Mouse (Mus musculus): ENCODE results near the gene Cbx1.

The Cbx1 gene

DNA sequence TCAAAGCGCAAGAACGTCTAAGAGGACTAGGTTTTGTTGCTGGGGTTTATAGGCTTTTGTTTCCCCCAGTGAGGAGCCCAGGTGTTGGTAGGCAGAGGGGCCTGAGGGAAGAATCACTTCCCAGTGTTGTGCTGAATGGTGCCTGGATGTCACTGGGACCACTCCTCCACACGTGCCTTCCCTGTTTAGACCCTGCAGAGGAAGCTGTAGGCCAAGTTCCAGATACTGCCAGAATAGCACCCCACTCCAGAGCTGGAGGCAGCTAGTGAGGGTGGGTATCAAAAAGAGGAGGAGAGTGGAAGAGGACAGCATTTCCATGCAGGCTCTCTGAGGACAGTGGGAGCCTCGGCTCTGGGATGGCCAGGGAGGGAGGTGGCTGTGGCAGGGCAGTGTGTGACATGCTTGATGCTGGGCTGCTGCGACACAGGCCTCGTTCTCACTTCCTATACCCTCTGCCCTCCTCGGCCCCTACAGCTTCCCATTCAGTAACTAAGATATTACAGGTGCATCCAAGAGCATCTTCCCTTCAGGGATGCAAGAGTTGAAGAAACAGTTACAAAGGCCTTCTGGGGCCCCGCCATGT lies 29.3 kb downstream of the Cbx1 start:
- DNase-seq = no peak

GRCm38 (mm10) chr11:96821956-96822355 lies 33.0 kb downstream of the Cbx1 start:
- DNase-seq = no peak

DNA sequence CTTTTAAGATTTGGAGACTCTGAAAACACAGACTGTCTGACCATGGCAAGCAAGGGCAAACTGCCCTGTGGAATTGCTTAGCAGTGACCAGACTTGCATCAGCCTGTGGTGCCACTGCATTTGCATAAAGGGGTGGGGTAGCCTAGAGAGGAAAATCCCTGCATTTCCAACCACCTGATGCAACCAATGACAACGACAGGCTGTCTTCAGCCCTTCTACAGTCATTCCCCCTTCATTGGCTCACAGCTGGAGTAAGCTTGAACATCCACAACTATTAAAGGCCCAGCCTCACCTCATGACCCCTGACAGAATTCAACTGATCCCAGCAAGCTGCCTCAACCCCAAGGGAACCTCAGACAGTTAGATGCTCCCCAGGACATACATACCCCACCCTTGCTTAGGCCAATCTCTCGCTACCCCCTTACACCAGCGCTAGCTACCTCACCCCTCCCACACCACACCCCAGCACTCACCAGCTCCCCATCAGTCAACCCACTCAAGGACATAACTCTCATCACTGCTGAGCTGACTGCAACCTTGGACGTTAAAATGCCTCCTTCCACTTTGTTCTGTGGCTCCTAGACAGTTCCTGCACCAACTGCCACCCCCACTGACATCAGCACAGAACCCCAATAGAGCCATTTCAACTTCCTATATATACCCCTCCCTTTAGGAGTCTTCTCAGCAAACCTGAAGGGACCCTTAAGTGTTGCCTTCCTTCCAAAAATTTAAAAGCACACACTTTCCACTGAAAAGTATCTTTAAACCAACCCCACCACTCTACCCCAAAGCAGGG lies 33.9 kb downstream of the Cbx1 start:
- peak; percentile 38 to 57 for DNase-seq

GRCm38 (mm10) chr11:96823471-96823837 lies 34.5 kb downstream of the Cbx1 start:
- DNase-seq = no peak

GRCm38 (mm10) chr11:96823880-96824782 lies 35.2 kb downstream of the Cbx1 start:
- DNase-seq = peak; percentile 91 to 94

- DNase-seq = peak; percentile 63 to 78
These were observed 36.0 kb downstream of the Cbx1 start for GRCm38 (mm10) chr11:96824783-96825495.

- DNase-seq = peak in 1 of 2 experiments; percentile 25
These were observed 37.6 kb downstream of the Cbx1 start for GRCm38 (mm10) chr11:96826481-96826880.

DNA sequence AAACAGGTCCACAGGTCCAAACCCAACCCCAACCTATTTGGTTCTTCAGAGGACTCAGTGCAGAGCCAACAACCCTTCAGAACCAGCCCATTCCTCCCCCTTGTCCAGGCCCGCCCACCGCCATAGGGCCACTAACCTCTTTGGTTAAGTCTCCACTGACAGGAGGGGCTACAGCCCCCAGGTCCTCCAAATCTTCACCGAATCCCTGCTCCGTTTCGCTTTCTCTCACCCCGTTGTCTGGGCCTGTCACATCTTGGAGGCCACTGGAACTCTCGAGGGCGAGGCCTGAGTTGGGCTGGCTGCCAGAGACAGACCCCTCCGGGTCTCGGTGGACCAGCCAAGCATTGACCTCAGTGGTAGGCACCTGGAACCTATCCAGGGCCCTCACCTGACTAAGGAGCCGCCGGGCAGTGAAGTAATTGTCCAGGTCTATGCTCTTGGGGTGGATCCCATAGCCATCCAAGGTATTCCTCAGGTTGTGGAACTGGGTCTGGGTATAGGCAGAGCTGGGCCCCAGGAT lies 38.2 kb downstream of the Cbx1 start:
- no peak for DNase-seq

DNA sequence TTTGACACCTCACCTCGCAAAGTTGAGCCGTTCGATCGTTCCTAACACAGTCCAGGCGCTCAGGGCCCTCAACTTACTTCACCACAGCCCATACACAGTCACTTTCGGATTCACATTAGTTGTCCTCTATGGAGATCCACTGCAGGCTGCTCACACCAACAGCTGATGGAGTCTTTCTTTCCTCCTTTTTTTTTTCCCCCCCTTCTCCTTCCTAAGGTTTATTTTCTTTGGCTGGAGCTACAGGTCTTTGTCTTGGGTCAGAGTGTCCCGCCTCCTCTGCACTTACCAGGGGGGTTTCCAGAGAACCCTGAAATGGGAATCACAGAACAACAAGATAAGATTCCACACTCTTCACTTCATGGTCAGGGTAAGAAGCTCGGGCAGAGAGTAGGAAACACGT lies 39.0 kb downstream of the Cbx1 start:
- DNase-seq = no peak

- no peak for DNase-seq
These were observed 40.0 kb downstream of the Cbx1 start for GRCm38 (mm10) chr11:96828881-96829280.

- peak; percentile 92 to 94 for DNase-seq
These were observed 40.5 kb downstream of the Cbx1 start for GRCm38 (mm10) chr11:96829403-96829812.

GRCm38 (mm10) chr11:96829813-96830538 lies 41.0 kb downstream of the Cbx1 start, which contains the start of gene Nfe2l1:
Gene Nfe2l1 (minus strand): TSS chr11:96829968.
- DNase-seq = peak; percentile 100

- no peak for DNase-seq
These were observed 41.8 kb downstream of the Cbx1 start for GRCm38 (mm10) chr11:96830539-96831216.

GRCm38 (mm10) chr11:96831516-96831915 lies 42.6 kb downstream of the Cbx1 start:
- DNase-seq = no peak

GRCm38 (mm10) chr11:96832541-96832940 lies 43.6 kb downstream of the Cbx1 start:
- DNase-seq = no peak

GRCm38 (mm10) chr11:96832973-96833372 lies 44.0 kb downstream of the Cbx1 start:
- peak in 1 of 2 experiments; percentile 31 for DNase-seq

- no peak for DNase-seq
These were observed 45.2 kb downstream of the Cbx1 start for GRCm38 (mm10) chr11:96834127-96834526.

DNA sequence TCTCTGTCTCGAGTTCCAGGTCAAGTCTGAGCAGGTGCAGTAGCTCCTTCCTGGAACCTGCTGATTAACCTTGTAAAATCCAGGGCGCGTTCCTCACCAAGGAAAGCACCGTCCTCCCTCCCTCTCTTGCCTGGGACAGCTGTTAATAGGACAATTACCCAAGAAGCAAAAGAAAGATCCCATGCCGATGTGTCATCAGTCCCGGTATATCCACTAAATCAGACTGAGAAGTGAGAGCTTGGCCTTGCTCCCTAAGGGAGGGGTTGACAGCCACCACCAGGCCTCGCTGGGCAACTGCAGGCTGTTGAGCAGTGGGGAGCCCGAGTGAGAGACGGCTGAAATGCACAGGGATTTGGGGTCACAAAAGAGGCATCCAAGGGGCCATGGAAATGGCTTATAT lies 48.4 kb downstream of the Cbx1 start:
- DNase-seq = no peak

DNA sequence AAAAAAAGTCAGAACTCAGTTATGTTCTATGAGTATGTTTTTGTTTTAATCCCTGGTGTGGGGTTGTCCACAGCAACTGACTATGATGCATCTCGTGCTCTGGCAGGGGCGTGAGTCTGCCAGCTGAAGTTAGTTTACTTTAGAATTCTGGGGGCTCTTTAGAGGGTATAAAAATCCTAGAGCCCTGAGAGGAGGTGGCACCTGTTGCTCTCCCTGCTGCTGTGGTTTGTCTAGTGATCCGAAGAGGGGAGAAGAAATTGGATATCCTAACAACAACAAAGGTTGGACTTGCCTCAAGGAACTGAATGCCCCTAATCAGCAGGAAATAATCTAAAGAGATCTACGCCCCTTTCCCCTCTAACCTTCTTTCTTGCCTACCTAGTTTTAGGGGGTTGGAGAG lies 49.4 kb downstream of the Cbx1 start:
- no peak for DNase-seq

DNA sequence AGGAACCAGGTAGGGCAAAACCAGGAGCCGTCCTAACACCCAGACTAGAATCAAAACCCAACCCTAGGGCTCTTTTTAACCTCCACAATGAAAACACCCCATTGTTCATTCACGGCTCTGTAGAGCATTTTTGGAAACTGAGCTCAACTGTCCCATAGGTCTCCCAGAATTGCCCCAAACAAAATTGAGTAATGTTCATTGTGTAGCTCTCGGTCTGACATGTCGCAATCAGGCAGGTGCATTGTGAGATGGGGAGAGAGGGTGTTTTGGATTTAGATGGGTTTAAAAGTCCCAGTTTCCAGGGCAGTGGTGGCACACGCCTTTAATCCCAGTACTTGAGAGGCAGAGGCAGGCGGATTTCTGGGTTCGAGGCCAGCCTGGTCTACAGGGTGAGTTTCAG lies 50.5 kb downstream of the Cbx1 start:
- no peak for DNase-seq

GRCm38 (mm10) chr11:96839877-96840276 lies 51.0 kb downstream of the Cbx1 start:
- no peak for DNase-seq

All from lung, adult 18-20 months (tissue).